Mouse (Mus musculus): Measurements from ENCODE around the gene St6galnac3. TPM values are rescaled to one million over a fixed set of nuclear protein-coding genes. Genes with fewer than 3 reads are reported as not detected.

St6galnac3 gene
- polyA plus RNA-seq, 1 experiment = 8.4 TPM

GRCm38 (mm10) chr3:153684909-153685308 is 40.1 kb downstream of the St6galnac3 start:
- WGBS = 72% methylated on average over 1 of the region's 1 CpGs
- Histone ChIP-seq H3K4me1 (ENCODE audit: control insufficient read depth, insufficient read depth, low read length) (peaks cover 3% of the 10 kb centered on the region; the same call in 1 of the 2 replicates), H3K4me3 (replicated peaks; ENCODE audit: extremely low read depth, low read depth, low read length) (no peak overlapping the region)
- no peak for TF ChIP-seq POLR2A (IDR thresholded peaks at IDR 0.05; ENCODE audit: borderline replicate concordance, extremely low read depth, low read depth, low read length)
- no peak for TF ChIP-seq CTCF (IDR thresholded peaks at IDR 0.05; ENCODE audit: insufficient read depth, low read length)
- no peak for DNase-seq

DNA sequence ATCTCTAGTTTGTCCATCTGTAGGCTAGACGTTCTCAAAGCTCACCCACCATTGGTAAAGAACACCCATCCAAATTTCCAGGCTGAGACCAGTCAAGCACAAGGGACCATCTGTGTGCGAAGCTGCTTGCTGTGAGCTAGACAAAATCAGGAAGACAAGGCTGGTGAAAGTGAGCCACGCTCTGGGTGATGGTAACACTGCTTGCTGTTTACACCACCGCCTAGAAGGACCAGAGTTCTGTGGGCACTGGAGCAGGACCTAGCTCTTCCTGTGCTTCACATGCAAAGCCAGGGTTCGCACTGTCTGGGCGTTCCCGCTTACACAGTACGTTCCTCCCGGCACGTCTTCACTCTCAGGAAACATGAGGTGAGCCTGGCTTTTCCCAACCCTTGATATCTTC is 42.7 kb downstream of the St6galnac3 start:
- no peak for DNase-seq
- peaks cover 3% of the 10 kb centered on the region; the same call in 1 of the 2 replicates for H3K4me1 ChIP-seq (ENCODE audit: control insufficient read depth, insufficient read depth, low read length)
- H3K4me3 ChIP-seq (replicated peaks; ENCODE audit: extremely low read depth, low read depth, low read length) = no peak overlapping the region
- TF ChIP-seq CTCF (IDR thresholded peaks at IDR 0.05; ENCODE audit: insufficient read depth, low read length) = no peak
- no peak for TF ChIP-seq POLR2A (IDR thresholded peaks at IDR 0.05; ENCODE audit: borderline replicate concordance, extremely low read depth, low read depth, low read length)
- 74% methylated on average over 10 of the region's 10 CpGs for WGBS

- no peak overlapping the region for H3K4me3 ChIP-seq (replicated peaks; ENCODE audit: extremely low read depth, low read depth, low read length)
- TF ChIP-seq POLR2A (IDR thresholded peaks at IDR 0.05; ENCODE audit: borderline replicate concordance, extremely low read depth, low read depth, low read length) (no peak), CTCF (IDR thresholded peaks at IDR 0.05; ENCODE audit: insufficient read depth, low read length) (no peak)
- 85% methylated on average over 9 of the region's 9 CpGs for WGBS
Observed at GRCm38 (mm10) chr3:153681720-153682119, 43.3 kb downstream of the St6galnac3 start.

DNA sequence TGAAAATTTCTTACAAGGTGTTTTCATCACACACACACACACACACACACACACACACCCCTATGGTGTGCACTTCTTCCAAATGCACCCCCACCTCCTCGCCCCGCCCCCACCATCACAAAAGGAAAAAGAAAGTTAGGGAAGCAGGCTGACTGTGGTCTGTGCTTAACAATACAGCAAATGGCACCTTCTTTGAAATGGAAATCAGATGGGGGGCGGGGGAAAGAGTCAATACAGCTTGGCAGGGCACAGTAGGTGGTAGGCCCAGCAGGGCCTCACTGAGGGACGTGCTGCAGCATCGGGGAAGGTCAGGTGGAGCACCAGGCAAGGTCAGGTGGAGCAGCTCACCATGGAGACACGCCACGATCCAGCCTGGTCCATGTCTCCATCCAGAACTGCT is 49.1 kb downstream of the St6galnac3 start:
- 65% methylated on average over 7 of the region's 7 CpGs for WGBS
- Histone ChIP-seq H3K4me1 (ENCODE audit: control insufficient read depth, insufficient read depth, low read length) (no peaks in the 10 kb centered on the region), H3K4me3 (replicated peaks; ENCODE audit: extremely low read depth, low read depth, low read length) (no peak overlapping the region)
- DNase-seq = no peak
- TF ChIP-seq CTCF (IDR thresholded peaks at IDR 0.05; ENCODE audit: insufficient read depth, low read length) (no peak), POLR2A (IDR thresholded peaks at IDR 0.05; ENCODE audit: borderline replicate concordance, extremely low read depth, low read depth, low read length) (no peak)

More at GRCm38 (mm10) chr3:153681720-153682119, 43.3 kb downstream of the St6galnac3 start:
- DNase-seq = no peak
- peaks cover 3% of the 10 kb centered on the region; the same call in 1 of the 2 replicates for H3K4me1 ChIP-seq (ENCODE audit: control insufficient read depth, insufficient read depth, low read length)

GRCm38 (mm10) chr3:153675073-153675472 is 49.9 kb downstream of the St6galnac3 start:
- no peaks in the 10 kb centered on the region for H3K4me1 ChIP-seq (ENCODE audit: control insufficient read depth, insufficient read depth, low read length)
- peak; percentile 16 for DNase-seq
- 64% methylated on average over 12 of the region's 12 CpGs for WGBS
- TF ChIP-seq CTCF (IDR thresholded peaks at IDR 0.05; ENCODE audit: insufficient read depth, low read length) (peak; percentile 47; the same call in 1 of the 2 replicates), POLR2A (IDR thresholded peaks at IDR 0.05; ENCODE audit: borderline replicate concordance, extremely low read depth, low read depth, low read length) (no peak)
- H3K4me3 ChIP-seq (replicated peaks; ENCODE audit: extremely low read depth, low read depth, low read length) = no peak overlapping the region

DNA sequence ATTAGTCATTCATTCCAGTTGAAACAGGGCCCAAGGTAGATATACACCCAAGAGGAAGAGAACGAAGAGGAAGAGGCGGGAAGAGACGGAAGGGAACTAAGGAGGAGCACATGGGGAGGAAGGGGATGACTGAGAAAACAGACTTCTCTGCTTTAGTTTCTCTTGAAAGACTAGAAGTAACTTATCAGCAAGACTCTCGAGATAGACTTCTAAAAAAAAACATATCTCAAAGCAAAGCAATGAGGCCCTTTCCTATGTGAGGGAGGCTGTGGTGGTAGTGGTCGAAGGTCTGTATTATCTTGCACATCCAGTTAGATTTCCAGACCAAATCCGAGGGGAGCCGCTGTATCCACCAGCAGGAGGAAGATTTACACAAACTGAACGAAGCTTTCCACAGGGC is 50.6 kb downstream of the St6galnac3 start:
- WGBS = 82% methylated on average over 8 of the region's 8 CpGs
- no peak for DNase-seq
- H3K4me1 ChIP-seq (ENCODE audit: control insufficient read depth, insufficient read depth, low read length) = no peaks in the 10 kb centered on the region
- TF ChIP-seq POLR2A (IDR thresholded peaks at IDR 0.05; ENCODE audit: borderline replicate concordance, extremely low read depth, low read depth, low read length) (no peak), CTCF (IDR thresholded peaks at IDR 0.05; ENCODE audit: insufficient read depth, low read length) (no peak)
- H3K4me3 ChIP-seq (replicated peaks; ENCODE audit: extremely low read depth, low read depth, low read length) = no peak overlapping the region

GRCm38 (mm10) chr3:153673451-153673850 is 51.5 kb downstream of the St6galnac3 start:
- DNase-seq = no peak
- TF ChIP-seq CTCF (IDR thresholded peaks at IDR 0.05; ENCODE audit: insufficient read depth, low read length) (no peak), POLR2A (IDR thresholded peaks at IDR 0.05; ENCODE audit: borderline replicate concordance, extremely low read depth, low read depth, low read length) (no peak)
- Histone ChIP-seq H3K4me1 (ENCODE audit: control insufficient read depth, insufficient read depth, low read length) (peaks cover 3% of the 10 kb centered on the region), H3K4me3 (replicated peaks; ENCODE audit: extremely low read depth, low read depth, low read length) (no peak overlapping the region)
- WGBS = 78% methylated on average over 12 of the region's 12 CpGs

DNA sequence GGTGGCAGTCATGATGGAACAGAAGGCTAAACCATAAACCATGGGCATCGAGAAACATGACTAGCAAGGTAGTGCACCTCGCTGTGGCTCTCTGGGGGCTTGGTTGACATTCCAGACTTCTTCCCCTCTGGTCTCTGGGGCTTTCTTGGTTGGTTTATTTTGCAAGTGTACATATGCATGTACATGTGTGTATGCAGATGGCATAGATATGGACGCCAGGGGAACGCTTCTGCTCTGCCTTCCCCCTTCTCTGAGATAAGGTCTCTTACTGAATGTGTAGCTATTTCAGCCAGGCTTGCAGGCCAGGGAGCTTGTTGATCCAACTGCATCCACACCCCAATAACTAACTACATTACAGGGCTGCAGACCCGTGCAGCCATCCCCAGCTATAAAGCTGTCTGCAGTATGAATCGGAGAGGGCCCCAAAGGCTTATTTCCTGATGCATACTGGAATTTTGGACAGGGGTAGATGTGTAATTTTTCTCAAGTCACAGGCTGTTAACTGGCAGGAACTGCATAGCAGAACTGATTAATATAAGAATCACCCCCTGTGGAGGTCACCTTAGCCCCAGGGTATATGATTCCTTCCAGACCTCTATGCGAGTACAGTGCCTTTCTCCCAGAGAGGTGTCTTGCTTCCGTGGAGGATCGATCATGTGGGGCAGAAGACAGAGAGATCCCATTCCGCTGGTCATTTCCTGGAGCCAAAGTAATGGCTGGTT is 53.9 kb downstream of the St6galnac3 start:
- no peak for DNase-seq
- no peak overlapping the region for H3K4me3 ChIP-seq (replicated peaks; ENCODE audit: extremely low read depth, low read depth, low read length)
- H3K4me1 ChIP-seq (ENCODE audit: control insufficient read depth, insufficient read depth, low read length) = peaks cover 3% of the 10 kb centered on the region
- TF ChIP-seq POLR2A (IDR thresholded peaks at IDR 0.05; ENCODE audit: borderline replicate concordance, extremely low read depth, low read depth, low read length) = no peak
- TF ChIP-seq CTCF (IDR thresholded peaks at IDR 0.05; ENCODE audit: insufficient read depth, low read length) = no peak
- 90% methylated on average over 10 of the region's 10 CpGs for WGBS

GRCm38 (mm10) chr3:153669737-153670435 is 55.1 kb downstream of the St6galnac3 start:
- 92% methylated on average over 13 of the region's 13 CpGs for WGBS
- TF ChIP-seq CTCF (IDR thresholded peaks at IDR 0.05; ENCODE audit: insufficient read depth, low read length) = no peak
- no peak for TF ChIP-seq POLR2A (IDR thresholded peaks at IDR 0.05; ENCODE audit: borderline replicate concordance, extremely low read depth, low read depth, low read length)
- no peak for DNase-seq
- Histone ChIP-seq H3K4me1 (ENCODE audit: control insufficient read depth, insufficient read depth, low read length) (peaks cover 3% of the 10 kb centered on the region), H3K4me3 (replicated peaks; ENCODE audit: extremely low read depth, low read depth, low read length) (no peak overlapping the region)

All from lung, adult 2 months (tissue).